Mouse (Mus musculus) midbrain, embryonic 16.5 days (tissue): Measurements from ENCODE around the gene Coq7. TPM values are rescaled to one million over a fixed set of nuclear protein-coding genes. Genes with fewer than 3 reads are reported as not detected.

Experiments
- ATAC-seq: fragments of 200-750 bp; cut with Nextera tagmentation; 2 replicates; pipeline ENCODE4 v1.8.0; 2017; ENCODE audit warnings: moderate TSS enrichment
- H3K27ac ChIP-seq: fragments of 300-500 bp; sonication (generic); 2 replicates; pipeline ENCODE4 v1.5.1; 2014; ENCODE audit warnings: mild to moderate bottlenecking, low read length, mixed read lengths
- H3K27me3 ChIP-seq: fragments of 300-500 bp; sonication (generic); 2 replicates; pipeline ENCODE4 v1.6.1; 2014; ENCODE audit warnings: low read depth, low read length, mixed read lengths; ENCODE audit not compliant: control insufficient read depth, insufficient read depth
- H3K36me3 ChIP-seq: fragments of 300-500 bp; sonication (generic); 2 replicates; pipeline ENCODE4 v1.6.1; 2014; ENCODE audit warnings: mild to moderate bottlenecking, low read length, moderate library complexity, mixed read lengths; ENCODE audit not compliant: control insufficient read depth, insufficient read depth
- H3K4me1 ChIP-seq: fragments of 300-500 bp; sonication (generic); 2 replicates; pipeline ENCODE4 v1.6.1; 2014; ENCODE audit warnings: mild to moderate bottlenecking, low read length, mixed read lengths; ENCODE audit not compliant: control insufficient read depth, insufficient read depth
- H3K4me2 ChIP-seq: fragments of 300-500 bp; sonication (generic); 2 replicates; pipeline ENCODE4 v1.6.1; 2014; ENCODE audit warnings: mild to moderate bottlenecking, low read length, mixed read lengths
- H3K4me3 ChIP-seq: fragments of 300-500 bp; sonication (generic); 2 replicates; pipeline ENCODE4 v1.5.1; 2014; ENCODE audit warnings: low read depth, mild to moderate bottlenecking, low read length, moderate library complexity, mixed read lengths
- H3K9ac ChIP-seq: fragments of 300-500 bp; sonication (generic); 2 replicates; pipeline ENCODE4 v1.6.1; 2014; ENCODE audit warnings: low read depth, low read length, mixed read lengths
- H3K9me3 ChIP-seq: fragments of 300-500 bp; sonication (generic); replicated peaks from 2 replicates; pipeline ENCODE4 v1.6.1; 2014; ENCODE audit warnings: mild to moderate bottlenecking, low read length, mixed read lengths; ENCODE audit not compliant: control insufficient read depth, poor library complexity, severe bottlenecking
- WGBS: fragments of 180-500 bp; shearing (Covaris S2); extraction: QIAGEN DNeasy Blood & Tissue Kit; methylation state at CpG from one replicate; pipeline ENCODE4 v1.1.7; 2014; 5-methylcytosine and 5-hydroxymethylcytosine counted together
- polyA plus RNA-seq: library from polyadenylated mRNA; unstranded; fragments of >200 nt; fragmentation: Nextera tagmentation; extraction: Ambion mirVana; gene quantifications from 2 replicates; pipeline ENCODE4 v1.2.1, GENCODE M21; 2015

Gene Coq7
- polyA plus RNA-seq, 1 experiment from 2014 or later, result 79.8 TPM

DNA sequence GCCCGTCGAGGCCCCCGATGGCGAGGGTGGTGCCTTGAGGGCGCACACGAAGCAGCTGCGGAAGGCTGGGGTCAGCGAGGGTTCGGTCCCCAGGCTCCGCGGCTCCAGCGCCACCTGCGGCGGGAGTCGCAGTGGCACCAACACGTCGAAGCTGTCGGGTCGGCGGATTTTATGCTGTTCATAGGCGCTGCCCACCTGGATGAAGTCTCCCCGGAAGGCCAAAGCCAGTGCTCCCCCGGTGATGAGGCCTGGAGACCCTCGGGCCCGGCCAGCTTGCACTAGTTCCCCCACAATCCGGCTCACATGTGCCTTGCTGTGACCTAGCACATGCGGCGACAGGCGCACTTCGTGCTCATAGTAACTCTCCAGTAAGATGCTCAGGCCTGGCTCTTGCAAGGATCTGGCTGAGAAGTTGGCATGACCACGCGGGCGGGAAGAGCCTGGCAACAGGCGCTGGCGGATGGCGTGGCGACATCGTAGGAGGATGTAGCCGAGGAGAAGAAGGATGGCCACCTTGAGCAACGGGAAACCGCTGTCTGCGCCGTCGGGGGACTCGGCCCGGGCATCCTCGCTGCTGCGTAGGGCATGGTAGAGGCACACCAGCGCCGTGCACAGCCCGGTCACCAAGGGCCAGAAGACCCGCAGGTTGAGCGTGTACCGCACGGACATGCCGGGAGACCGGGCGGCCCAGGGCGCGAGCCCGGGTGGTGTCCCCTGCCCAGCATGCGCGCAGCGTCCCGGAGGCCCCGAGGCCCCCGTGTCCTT is 42.3 kb downstream of the Coq7 start:
- Histone ChIP-seq H3K4me3 (peak overlapping the region; percentile 47), H3K27ac (no peak overlapping the region), H3K4me2 (peak overlapping the region; percentile 80), H3K36me3 (no peaks in the 10 kb centered on the region), H3K9me3 (no peaks in the 10 kb centered on the region; the same call in 1 of the 2 replicates), H3K9ac (peak overlapping the region; percentile 70), H3K27me3 (peaks cover 43% of the 10 kb centered on the region), H3K4me1 (peaks cover 8% of the 10 kb centered on the region)
- ATAC-seq, result peak; percentile 79
- WGBS, result 3% methylated on average over 62 of the region's 67 CpGs

DNA sequence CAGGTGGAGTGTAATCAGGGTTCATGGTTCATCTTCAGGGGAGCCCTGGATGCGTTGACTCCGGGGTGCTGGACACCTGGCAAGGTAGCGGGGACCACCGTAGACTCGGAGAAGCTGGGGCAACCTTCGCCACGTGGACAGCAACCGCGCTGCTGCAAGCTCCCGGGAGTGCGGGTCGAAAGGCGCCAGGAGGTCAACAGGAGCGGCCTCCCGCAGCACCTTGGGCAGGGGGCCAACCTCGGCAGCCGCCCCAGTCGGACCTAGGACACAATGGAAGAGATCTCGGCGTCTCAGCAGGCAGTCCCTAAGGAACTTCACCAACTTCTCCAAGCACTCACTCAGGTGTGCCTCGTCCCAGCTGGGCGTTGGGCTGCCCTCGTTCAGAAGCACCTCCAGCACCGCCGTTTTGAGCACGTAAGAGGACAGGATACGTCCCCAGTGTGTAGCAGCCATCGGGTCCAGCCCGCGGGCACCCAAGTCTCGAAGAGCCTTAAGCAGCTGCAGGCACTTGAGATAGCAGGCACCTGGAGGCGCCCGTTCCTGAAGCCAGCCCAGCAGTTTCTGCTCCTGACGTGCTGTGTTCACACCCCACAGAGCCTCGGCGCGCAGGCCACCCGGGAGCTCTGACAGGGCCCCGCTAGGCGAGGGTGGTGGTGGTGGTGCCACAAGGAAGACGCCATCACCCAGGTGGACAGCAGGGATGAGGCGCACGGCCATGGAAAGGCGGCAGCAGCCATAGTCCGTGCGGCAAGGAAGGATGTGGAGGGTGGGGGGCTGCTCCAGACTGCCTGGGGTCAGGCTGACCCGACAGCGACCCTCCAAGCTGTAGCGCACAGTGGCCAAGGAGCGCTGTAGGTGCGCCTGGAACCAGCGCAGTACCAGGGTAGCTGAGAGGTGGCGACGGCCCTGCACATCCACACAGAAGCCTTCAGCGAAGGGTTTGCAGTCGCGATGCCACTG is 43.2 kb downstream of the Coq7 start:
- ATAC-seq, result 0 out of 2 replicates have a peak, but pooled peaks have one; percentile 22
- Histone ChIP-seq H3K27ac (no peak overlapping the region), H3K4me3 (no peak overlapping the region), H3K36me3 (no peaks in the 10 kb centered on the region), H3K4me2 (no peak overlapping the region), H3K27me3 (peaks cover 43% of the 10 kb centered on the region), H3K9ac (no peak overlapping the region), H3K9me3 (no peaks in the 10 kb centered on the region; the same call in 1 of the 2 replicates), H3K4me1 (peaks cover 8% of the 10 kb centered on the region)
- WGBS, result 15% methylated on average over 57 of the region's 57 CpGs

DNA sequence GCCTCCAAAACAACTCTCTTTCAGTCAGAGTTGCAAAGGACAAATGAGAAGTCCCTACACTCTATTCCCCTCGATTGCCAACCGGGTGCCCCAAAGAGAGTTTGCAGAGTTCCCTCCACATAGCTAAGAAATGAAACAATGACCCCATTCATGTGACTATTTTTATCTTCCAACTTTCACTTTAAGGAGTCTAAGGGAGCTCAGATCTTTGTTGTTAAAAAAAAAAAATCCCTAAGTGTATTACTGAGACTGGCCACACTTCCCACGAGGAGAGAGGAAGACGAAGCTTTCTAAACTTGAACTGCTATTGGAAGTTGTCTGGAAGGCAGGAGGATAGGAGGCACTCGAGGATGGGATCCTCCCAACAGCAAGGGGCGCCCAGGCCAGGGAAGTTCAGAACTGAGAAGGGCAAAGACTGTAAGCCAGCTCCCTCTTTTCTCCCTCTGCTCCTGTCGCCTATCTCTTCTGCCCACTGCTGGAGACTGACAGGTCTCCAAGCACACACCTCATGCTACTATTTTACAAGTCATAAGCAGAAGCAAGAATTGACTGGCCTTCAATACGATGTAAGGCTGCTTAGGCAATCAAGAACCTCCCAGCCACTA is 45.0 kb downstream of the Coq7 start:
- no peak overlapping the region for H3K4me3 ChIP-seq
- H3K9me3 ChIP-seq, result no peaks in the 10 kb centered on the region; the same call in 1 of the 2 replicates
- peaks cover 8% of the 10 kb centered on the region for H3K4me1 ChIP-seq
- H3K36me3 ChIP-seq, result no peaks in the 10 kb centered on the region
- H3K27me3 ChIP-seq, result peaks cover 41% of the 10 kb centered on the region
- no peak overlapping the region for H3K27ac ChIP-seq
- H3K9ac ChIP-seq, result no peak overlapping the region
- ATAC-seq, result no peak
- H3K4me2 ChIP-seq, result no peak overlapping the region
- WGBS, result 24% methylated on average over 8 of the region's 8 CpGs

DNA sequence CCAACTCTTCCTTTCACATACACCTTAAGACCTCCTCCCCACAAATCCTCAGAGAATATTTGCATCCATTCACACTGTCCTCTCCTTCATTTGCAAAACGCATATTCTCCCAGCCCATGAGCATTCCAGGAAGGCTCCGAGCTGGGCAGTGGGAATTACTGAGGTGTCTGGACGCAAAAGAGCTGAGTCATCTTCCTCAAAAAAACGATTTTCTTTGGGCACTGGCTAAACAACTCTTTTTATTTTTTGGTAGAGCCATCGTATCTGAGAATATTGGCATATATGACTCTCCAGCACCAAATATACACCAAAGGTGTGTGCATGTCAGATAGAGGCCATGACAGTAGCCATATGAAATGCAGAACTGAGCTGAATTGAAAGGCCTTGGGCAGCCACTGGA is 46.2 kb downstream of the Coq7 start:
- H3K27ac ChIP-seq, result no peak overlapping the region
- H3K4me3 ChIP-seq, result no peak overlapping the region
- H3K36me3 ChIP-seq, result no peaks in the 10 kb centered on the region
- no peaks in the 10 kb centered on the region; the same call in 1 of the 2 replicates for H3K9me3 ChIP-seq
- ATAC-seq, result no peak
- H3K4me1 ChIP-seq, result peaks cover 8% of the 10 kb centered on the region
- peaks cover 29% of the 10 kb centered on the region for H3K27me3 ChIP-seq
- H3K9ac ChIP-seq, result no peak overlapping the region
- WGBS, result 61% methylated on average over 5 of the region's 5 CpGs
- no peak overlapping the region for H3K4me2 ChIP-seq

GRCm38 (mm10) chr7:118483996-118484395 is 49.2 kb downstream of the Coq7 start:
- H3K36me3 ChIP-seq, result no peaks in the 10 kb centered on the region
- ATAC-seq, result no peak
- peaks cover 3% of the 10 kb centered on the region; the same call in 1 of the 2 replicates for H3K27me3 ChIP-seq
- H3K4me2 ChIP-seq, result no peak overlapping the region
- H3K4me1 ChIP-seq, result no peaks in the 10 kb centered on the region
- H3K9ac ChIP-seq, result no peak overlapping the region
- H3K27ac ChIP-seq, result no peak overlapping the region
- no peaks in the 10 kb centered on the region for H3K9me3 ChIP-seq
- WGBS, result 96% methylated on average over 1 of the region's 1 CpGs
- H3K4me3 ChIP-seq, result no peak overlapping the region

DNA sequence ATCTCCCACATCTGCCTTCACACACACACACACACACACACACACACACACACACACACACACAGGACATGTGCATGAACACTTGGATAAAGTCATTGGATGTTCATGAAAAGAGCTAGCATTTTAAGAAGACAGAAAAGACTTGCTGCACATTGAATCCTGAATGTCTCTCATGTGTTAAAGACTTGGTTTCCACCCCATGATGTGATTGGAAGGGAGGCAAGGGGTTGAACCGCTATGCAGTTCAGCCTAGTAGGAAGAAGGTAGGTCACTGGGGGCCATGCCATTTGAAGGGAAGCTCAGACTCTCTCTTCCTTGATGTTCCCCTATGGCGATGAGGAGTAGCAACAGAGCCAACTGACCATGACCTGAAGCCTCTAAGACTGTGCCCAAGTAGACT is 51.2 kb downstream of the Coq7 start:
- H3K4me1 ChIP-seq, result no peaks in the 10 kb centered on the region
- H3K36me3 ChIP-seq, result no peaks in the 10 kb centered on the region
- H3K4me2 ChIP-seq, result no peak overlapping the region
- 87% methylated on average over 2 of the region's 2 CpGs for WGBS
- no peak overlapping the region for H3K27ac ChIP-seq
- no peaks in the 10 kb centered on the region for H3K27me3 ChIP-seq
- no peak for ATAC-seq
- no peaks in the 10 kb centered on the region for H3K9me3 ChIP-seq
- no peak overlapping the region for H3K4me3 ChIP-seq
- no peak overlapping the region for H3K9ac ChIP-seq

DNA sequence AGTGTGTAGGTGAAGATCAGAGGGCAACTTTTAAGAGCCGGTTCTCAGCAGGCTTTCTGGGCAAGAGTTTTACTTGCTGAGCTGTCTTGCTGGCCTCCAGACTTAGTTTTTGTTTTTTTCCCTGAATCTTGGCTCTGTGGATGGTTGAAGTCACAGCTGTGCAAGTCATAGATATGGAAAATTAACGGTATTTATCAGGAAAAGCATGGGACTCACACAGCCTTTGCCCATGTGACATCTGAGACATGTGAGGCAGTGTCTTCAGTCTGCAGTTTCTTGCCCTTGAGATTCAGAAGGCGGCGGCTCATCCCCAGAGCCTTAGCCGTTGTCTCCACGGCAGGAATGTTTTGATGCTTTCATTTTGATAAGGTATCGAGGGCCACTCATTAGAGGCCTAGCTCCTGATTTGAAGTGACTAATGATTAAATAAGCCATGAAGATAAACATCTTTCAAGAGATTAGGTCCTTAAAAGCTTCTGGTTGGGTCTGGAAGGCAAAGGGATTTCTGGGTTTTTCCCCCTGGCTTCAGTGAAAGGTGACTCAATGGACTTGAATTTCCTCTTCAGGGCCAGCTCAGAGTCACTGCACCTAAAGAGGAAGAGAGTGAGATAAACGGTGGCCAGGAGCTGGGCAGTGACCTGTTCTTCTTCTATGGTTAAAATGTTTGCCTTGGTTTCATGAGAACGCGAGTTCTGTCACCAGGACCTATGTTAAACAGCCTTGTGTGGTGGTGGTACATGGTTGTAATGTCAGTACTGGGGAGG is 51.9 kb downstream of the Coq7 start:
- no peaks in the 10 kb centered on the region for H3K27me3 ChIP-seq
- 88% methylated on average over 10 of the region's 10 CpGs for WGBS

DNA sequence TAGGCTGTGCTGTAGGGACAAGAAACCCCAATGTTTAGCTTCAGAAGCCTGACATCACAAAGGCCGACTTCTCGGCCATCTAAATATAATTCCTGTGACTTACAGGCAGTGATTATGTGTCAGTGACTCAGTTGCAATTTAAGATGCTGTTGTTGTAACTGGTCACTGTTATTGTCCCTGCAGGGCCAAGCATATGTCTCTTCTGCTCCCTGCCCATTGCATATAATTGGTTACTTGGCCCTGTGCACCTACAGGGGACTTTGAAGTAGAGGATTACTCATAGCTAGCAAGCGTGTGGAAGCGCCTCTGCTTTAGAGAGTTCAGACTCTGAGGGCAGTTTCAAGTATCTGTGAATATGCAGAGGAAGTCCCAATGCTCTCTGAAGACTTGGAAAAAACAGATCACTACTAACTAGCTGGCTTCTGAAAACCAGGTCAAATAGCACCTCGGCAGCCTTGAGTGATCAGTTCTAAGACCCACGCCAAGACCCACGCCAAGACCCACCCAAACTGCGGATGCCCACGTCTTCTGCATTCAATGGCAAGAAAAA is 52.9 kb downstream of the Coq7 start:
- Histone ChIP-seq H3K27ac (no peak overlapping the region), H3K4me3 (no peak overlapping the region), H3K4me1 (no peaks in the 10 kb centered on the region), H3K36me3 (no peaks in the 10 kb centered on the region), H3K9me3 (no peaks in the 10 kb centered on the region), H3K4me2 (no peak overlapping the region), H3K9ac (no peak overlapping the region), H3K27me3 (no peaks in the 10 kb centered on the region)
- ATAC-seq, result no peak
- 88% methylated on average over 9 of the region's 9 CpGs for WGBS

More for the DNA sequence above, 51.9 kb downstream of the Coq7 start:
- no peak for ATAC-seq
- no peak overlapping the region for H3K27ac ChIP-seq
- H3K9me3 ChIP-seq, result no peaks in the 10 kb centered on the region
- H3K4me2 ChIP-seq, result no peak overlapping the region
- H3K36me3 ChIP-seq, result no peaks in the 10 kb centered on the region
- H3K4me1 ChIP-seq, result no peaks in the 10 kb centered on the region
- H3K9ac ChIP-seq, result no peak overlapping the region
- no peak overlapping the region for H3K4me3 ChIP-seq
